ENCODE assay signal across 10 mouse cellular contexts in genomic region chr17:23538299-23539015, GRCm38 (mm10). TPM values are rescaled to one million over a fixed set of nuclear protein-coding genes. Genes with fewer than 3 reads are reported as not detected.
DNase-seq lines count a peak whose midpoint lies in the region; ATAC-seq and TF ChIP-seq lines count a peak whose summit lies in the region.
"Had no signal": no experiment of that assay in that cellular context is flagged by ENCODE, and none has a peak within 500 bp of the region (broad histone marks: within the 10 kb centered on the region; RNA-seq: fewer than 3 reads in every experiment).

No protein-coding gene starts in this region.

- ATAC-seq in heart, embryonic 16.5 days (replicated peaks; ENCODE audit: extremely low read depth, insufficient read depth, low FRiP score): no peak
- ATAC-seq: Patski had no signal

- no peaks in the 10 kb centered on the region for H3K9me3 ChIP-seq in heart, embryonic 16.5 days (replicated peaks; ENCODE audit: control insufficient read depth, low read length)
- H3K9me3 ChIP-seq in ES-E14 (ENCODE audit: control insufficient read depth, insufficient read depth, low read depth, low read length): no peaks in the 10 kb centered on the region

- peaks cover 9% of the 10 kb centered on the region for H3K4me1 ChIP-seq in heart, embryonic 16.5 days (ENCODE audit: control insufficient read depth, insufficient read depth, low read length)
- H3K4me1 ChIP-seq in ES-E14 (ENCODE audit: control insufficient read depth in 2 of 2, insufficient read depth in 2 of 2, low read length in 2 of 2, poor library complexity in 1 of 2): peaks cover 4 to 9% of the 10 kb centered on the region in 2 experiments
- no peaks in the 10 kb centered on the region; the same call in 1 of the 2 replicates for H3K4me1 ChIP-seq in embryonic fibroblast, embryonic 13.5 days (ENCODE audit: control insufficient read depth, insufficient read depth, low read length)
- peaks cover 11% of the 10 kb centered on the region for H3K4me1 ChIP-seq in small intestine, adult 2 months (ENCODE audit: control insufficient read depth, insufficient read depth, insufficient read length, low read length)

- no peak overlapping the region for H3K27ac ChIP-seq in heart, embryonic 16.5 days (ENCODE audit: low read length)
- no peak overlapping the region for H3K27ac ChIP-seq in ES-E14 (ENCODE audit: insufficient read depth, low read depth, low read length, poor library complexity, severe bottlenecking)
- H3K27ac ChIP-seq in embryonic fibroblast, embryonic 13.5 days (ENCODE audit: insufficient read depth, low read length): no peak overlapping the region
- H3K27ac ChIP-seq in small intestine, adult 2 months (ENCODE audit: insufficient read depth, low read depth, low read length): no peak overlapping the region

- H3K9ac ChIP-seq in heart, embryonic 16.5 days (ENCODE audit: low read length): peak overlapping the region; percentile 31; the same call in 1 of the 2 replicates
- no peak overlapping the region for H3K9ac ChIP-seq in ES-E14 (ENCODE audit: insufficient read depth, low read depth, low read length, poor library complexity, severe bottlenecking)

- no peaks in the 10 kb centered on the region for H3K36me3 ChIP-seq in heart, embryonic 16.5 days (ENCODE audit: control insufficient read depth, insufficient read depth)
- H3K36me3 ChIP-seq in ES-E14 (ENCODE audit: control insufficient read depth, insufficient read depth, low read length, poor library complexity, severe bottlenecking): no peaks in the 10 kb centered on the region
- no peaks in the 10 kb centered on the region for H3K36me3 ChIP-seq in small intestine, adult 2 months (ENCODE audit: control insufficient read depth, insufficient read depth, low read length)

- 11% methylated on average over 21 of the region's 21 CpGs for WGBS in heart, embryonic 16.5 days
- 16% methylated on average over 21 of the region's 21 CpGs for WGBS in small intestine, adult 2 months

- in situ Hi-C loops in ES-E14 (cut with MboI; ENCODE audit: low sequenced_read_pairs in 2 of 2, unreplicated experiment in 2 of 2): no loop called here

- H3K4me2 ChIP-seq in heart, embryonic 16.5 days (ENCODE audit: low read depth, low read length): peak overlapping the region; percentile 67

- peak overlapping the region; percentile 48 for H3K4me3 ChIP-seq in heart, embryonic 16.5 days (ENCODE audit: low read length)
- peak overlapping the region; percentile 3 to 57; a peak in 3 of 4 replicates for H3K4me3 ChIP-seq in ES-E14 (ENCODE audit: insufficient read depth in 1 of 2, low read depth in 1 of 2, low read length in 2 of 2, poor library complexity in 1 of 2, severe bottlenecking in 1 of 2)
- H3K4me3 ChIP-seq in embryonic fibroblast, embryonic 13.5 days (ENCODE audit: insufficient read depth, low read length): peak overlapping the region; percentile 34
- peak overlapping the region; percentile 11; the same call in 1 of the 2 replicates for H3K4me3 ChIP-seq in small intestine, adult 2 months (ENCODE audit: low read depth, low read length)

- no peak for DNase-seq in heart, adult 8-10 months (ENCODE audit: low spot score)
- DNase-seq in ES-E14 (ENCODE audit: low read depth, low spot score) (no peak), liver (peak; percentile 62)
- DNase-seq in adrenal gland, adult 8-10 months: no peak
- DNase-seq in cerebellum, adult 9-10 months: no peak

- H3K27me3 ChIP-seq in heart, embryonic 16.5 days (ENCODE audit: control insufficient read depth, insufficient read depth, low read length): peaks cover 24% of the 10 kb centered on the region
- peaks cover 16% of the 10 kb centered on the region for H3K27me3 ChIP-seq in small intestine, adult 2 months (ENCODE audit: control insufficient read depth, insufficient read depth, low read length)
- H3K27me3 ChIP-seq: Patski had no signal

- TF ChIP-seq POLR2A in embryonic fibroblast, embryonic 13.5 days (IDR thresholded peaks at IDR 0.05; ENCODE audit: low read depth, low read length): no peak
- no peak for TF ChIP-seq POLR2A in small intestine, adult 2 months (IDR thresholded peaks at IDR 0.05; ENCODE audit: low read depth, low read length)

- TF ChIP-seq CTCF in embryonic fibroblast, embryonic 13.5 days (IDR thresholded peaks at IDR 0.05; ENCODE audit: borderline replicate concordance, insufficient read depth, low read length): no peak
- no peak for TF ChIP-seq CTCF in small intestine, adult 2 months (IDR thresholded peaks at IDR 0.05; ENCODE audit: extremely low read depth, insufficient read length, insufficient replicate concordance, low read depth, low read length)

TF ChIP-seq in ES-E14, 5 proteins besides CTCF, POLR2A, EP300 and RAD21:
- TF ChIP-seq ZNF384 (IDR thresholded peaks at IDR 0.05; ENCODE audit: low read depth, low read length): no peak
- 0 out of 2 replicates have a peak, but pooled peaks have one; percentile 25 for TF ChIP-seq MAFK (IDR thresholded peaks at IDR 0.05; ENCODE audit: insufficient read depth, low read depth, low read length)
- TF ChIP-seq CHD2 (IDR thresholded peaks at IDR 0.05; ENCODE audit: low read depth, low read length): no peak
- no peak for TF ChIP-seq HCFC1 (IDR thresholded peaks at IDR 0.05; ENCODE audit: borderline replicate concordance, insufficient read depth, low read length)
- TF ChIP-seq ZC3H11A (IDR thresholded peaks at IDR 0.05; ENCODE audit: borderline replicate concordance, low read depth, low read length): no peak
TF ChIP-seq in ES-E14: peak in this region for 1.

RNA-seq across cellular contexts. Expression of gene Zfp213, which starts 25.6 kb away (rescaled TPM):
- polyA plus RNA-seq in heart, embryonic 16.5 days (2015; fragmentation: Nextera tagmentation; extraction: Ambion mirVana): 12.9 and 14.5 TPM in 2 replicates
- 1 to 10 TPM; 4.9 to 6.5 (median 5.8) TPM for total RNA-seq in heart, adult 8-10 months (2022)
- 8.4 and 8.8 TPM in 2 replicates for total RNA-seq in ES-E14 (2012; rRNA removed)
- 6.5 TPM in 2 replicates for polyA plus RNA-seq in embryonic fibroblast, embryonic 13.5 days (2011; ENCODE audit: insufficient read length, low read depth, missing spikeins)
- polyA plus RNA-seq in small intestine, adult 2 months (2012; rRNA removed): 6.4 and 7.8 TPM in 2 replicates
- 10 to 100 TPM; 12.0 to 15.5 (median 12.9) TPM for total RNA-seq in adrenal gland, adult 8-10 months (2022)

RNA-seq across cellular contexts. Expression of gene Vmn2r117, which starts 59.0 kb away (rescaled TPM):
- polyA plus RNA-seq in heart, embryonic 16.5 days (2015; fragmentation: Nextera tagmentation; extraction: Ambion mirVana): not detected in 2 replicates
- not detected for total RNA-seq in heart, adult 8-10 months (2022)
- not detected in 2 replicates for total RNA-seq in ES-E14 (2012; rRNA removed)
- not detected in 2 replicates for polyA plus RNA-seq in embryonic fibroblast, embryonic 13.5 days (2011; ENCODE audit: insufficient read length, low read depth, missing spikeins)
- polyA plus RNA-seq in small intestine, adult 2 months (2012; rRNA removed): not detected in 2 replicates
- total RNA-seq in adrenal gland, adult 8-10 months (2022): not detected
- polyA plus RNA-seq: large intestine, adult 2 months; Patski had no signal
